Mouse (Mus musculus): ENCODE measurements around the gene Zfp668. TPM values are rescaled to one million over a fixed set of nuclear protein-coding genes. Genes with fewer than 3 reads are reported as not detected.
A peak's percentile ranks its signal among the peaks of the same experiment; 100 is the strongest.

Zfp668 gene
- total RNA-seq (2021) = 10 to 100 TPM in 1 of 2 experiments, 1 to 10 TPM in 1; 8.8 to 10.1 TPM
- long read RNA-seq, experiment 1, full-length matches to known transcripts = 8 of 10 reads
- long read RNA-seq, experiment 1, partial matches to known transcripts = 0 of 10 reads
- long read RNA-seq, experiment 1, other reads (novel, unspliced or antisense) = 2 of 10 reads
- long read RNA-seq, experiment 2, full-length matches to known transcripts = 10 of 14 reads
- long read RNA-seq, experiment 2, partial matches to known transcripts = 2 of 14 reads
- long read RNA-seq, experiment 2, other reads (novel, unspliced or antisense) = 2 of 14 reads

DNA sequence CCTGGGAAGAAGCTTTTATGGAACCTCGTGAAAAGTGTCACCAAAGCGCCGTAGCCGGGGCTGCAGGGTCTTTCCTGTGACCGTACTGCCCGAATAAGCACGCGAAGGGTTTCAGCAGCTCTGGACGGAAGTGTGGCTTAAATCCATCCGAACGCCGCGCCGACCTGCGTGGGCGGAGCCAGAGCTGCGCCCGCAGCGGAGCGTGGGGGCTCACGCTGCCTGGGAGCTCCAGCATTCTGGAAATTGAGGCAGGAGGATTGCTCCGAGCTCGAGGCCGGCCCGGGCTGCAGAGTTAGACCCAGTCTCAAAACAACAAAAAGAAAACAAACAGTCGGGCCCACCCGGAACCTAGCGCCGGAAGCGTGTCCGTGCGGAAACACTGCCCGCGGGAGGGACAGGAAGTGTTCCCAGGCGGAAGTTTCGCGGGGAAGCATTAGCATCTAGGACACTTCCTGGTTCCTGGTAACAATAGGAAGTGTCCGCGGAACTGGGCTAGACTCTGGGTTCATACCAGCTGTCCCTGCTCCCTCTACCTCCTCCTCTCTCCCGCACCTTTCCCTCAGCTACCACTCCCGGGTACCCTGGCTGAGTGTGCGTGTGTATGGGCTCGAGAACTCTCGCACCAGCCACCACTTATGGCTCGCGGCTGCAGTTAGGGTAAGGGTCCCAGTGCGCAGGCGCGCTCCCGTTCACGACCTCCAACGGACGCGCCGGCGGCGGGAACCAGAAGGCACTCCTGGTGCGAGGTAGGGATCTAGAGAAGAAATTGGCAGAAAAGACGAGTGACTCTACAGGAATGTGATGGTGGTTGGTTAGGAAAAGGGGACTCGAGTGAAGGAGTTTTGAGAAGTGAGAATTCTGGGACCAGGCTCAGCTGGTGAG, at the start of gene Zfp668:
Zfp668 (minus strand) TSS at position 362 of the 882 bp plus-strand sequence.
- DNase-seq (ENCODE audit: low spot score in 2 of 2) = peak; percentile 82 to 93

DNA sequence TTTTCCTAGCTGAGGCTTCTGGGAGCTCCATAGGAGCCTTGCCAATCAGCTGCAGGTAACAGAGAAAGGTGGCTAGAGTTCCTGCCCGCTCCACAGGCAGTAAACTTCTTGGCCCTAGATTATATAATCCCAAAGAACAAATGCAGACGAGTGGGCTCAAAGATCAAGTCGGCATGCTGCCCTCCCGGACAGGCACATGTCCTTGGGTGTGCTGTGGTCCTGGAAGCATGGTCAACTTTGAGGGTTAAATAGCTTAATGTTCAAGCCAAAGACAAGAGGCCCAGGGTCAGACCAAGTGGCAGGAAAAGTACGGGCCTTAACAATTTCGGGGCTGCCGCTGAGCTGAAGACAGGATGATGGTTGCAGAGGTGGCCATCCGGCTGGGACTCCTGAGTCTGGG, 49.4 kb upstream of the Zfp668 start:
- DNase-seq (ENCODE audit: low spot score in 2 of 2) = no peak

DNA sequence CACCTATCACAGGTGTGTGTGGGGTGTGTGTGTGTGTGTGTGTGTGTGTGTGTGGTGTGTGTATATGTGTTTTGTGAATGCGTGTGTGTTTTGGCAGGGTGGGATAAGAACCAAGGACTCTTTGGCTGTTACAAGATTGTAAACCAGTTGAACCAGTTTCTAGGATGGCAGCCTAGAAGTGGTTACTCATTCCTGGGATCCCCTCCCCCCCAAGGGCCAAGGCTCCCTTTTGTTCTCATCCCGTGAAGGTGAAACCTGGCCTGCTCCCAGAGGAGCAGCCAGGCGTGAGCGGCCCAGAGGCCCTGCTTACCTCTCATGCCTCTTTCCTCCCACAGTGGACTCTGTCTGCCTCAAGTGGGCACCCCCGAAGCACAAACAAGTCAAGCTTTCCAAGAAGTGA, 48.6 kb upstream of the Zfp668 start:
- DNase-seq (ENCODE audit: low spot score in 2 of 2) = no peak

DNA sequence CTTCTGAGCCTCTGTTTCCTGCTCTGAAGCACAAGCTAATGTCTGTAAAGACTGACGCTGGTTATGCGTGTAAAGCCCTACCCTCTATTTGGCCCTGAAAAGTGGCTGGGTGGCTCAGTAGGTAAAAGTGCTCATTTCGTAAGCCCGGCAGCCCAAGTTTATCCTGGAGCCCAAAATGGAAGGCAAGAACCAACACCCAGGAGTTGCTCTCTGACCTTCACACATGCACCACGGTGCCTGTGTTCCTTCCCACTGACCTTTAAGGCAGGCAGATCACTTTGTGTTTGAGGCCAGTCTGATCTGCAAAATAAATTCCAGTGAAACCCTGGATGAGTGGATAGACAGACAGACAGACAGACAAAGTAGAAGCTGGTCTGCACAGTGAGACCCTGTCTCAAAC, 47.1 kb upstream of the Zfp668 start:
- no peak for DNase-seq (ENCODE audit: low spot score in 2 of 2)

DNA sequence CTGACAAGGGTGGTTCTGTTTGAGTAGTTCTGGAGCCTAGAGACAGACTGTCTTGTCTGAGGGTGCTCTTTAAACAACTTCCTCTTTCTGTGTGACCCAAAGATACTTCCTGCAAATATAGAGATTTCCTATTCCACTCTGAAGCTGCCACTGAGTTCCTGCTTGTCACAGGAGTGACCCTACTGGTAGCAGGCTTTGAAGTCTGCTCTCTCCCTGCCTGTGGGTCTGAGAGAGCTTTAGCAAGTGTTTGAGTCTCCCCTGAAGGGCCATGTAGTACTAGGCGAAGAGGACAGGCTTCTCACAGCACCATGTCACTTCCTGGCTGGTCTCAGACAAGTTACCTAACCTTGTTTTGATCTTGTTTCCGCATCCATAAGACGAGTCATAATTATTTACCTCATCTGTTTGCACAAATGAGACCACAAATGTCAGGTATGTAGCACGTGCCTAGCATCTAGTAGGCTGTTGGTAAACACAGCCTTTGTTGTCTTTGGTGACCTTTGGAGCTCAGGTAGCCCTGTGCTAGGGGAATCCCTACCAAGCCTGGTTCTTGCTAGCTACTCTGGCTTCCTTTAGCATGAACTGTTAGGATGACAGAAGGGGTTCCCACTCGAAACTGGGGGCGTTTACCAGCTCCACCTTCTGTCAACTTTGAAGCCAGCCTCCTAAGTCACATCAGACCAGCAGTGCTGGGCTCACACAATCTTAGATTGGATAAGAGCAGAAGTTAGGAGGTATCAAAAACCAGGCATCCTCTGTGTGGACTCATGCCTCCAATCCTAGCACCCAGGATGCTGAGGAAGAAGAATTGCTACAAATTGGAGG, 46.0 kb upstream of the Zfp668 start:
- DNase-seq (ENCODE audit: low spot score in 2 of 2) = no peak

DNA sequence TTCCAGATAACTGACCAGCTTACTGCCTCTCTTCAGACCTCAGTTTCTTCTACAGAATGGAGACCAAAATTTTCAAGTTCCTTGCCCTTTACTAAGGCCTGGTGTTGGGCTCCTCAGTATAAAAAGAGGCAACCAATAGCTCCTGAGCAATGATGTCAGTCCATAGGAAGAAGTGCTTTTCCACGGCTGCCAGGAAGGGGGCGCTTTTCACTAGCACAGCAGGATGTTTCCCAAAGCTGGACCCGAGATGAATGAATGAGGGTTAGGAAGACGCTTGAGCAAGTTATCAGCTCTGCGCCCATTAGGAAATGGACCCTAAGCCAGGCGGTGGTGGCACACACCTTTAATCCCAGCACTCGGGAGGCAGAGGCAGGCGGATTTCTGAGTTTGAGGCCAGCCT, 44.9 kb upstream of the Zfp668 start:
- DNase-seq (ENCODE audit: low spot score in 2 of 2) = no peak

DNA sequence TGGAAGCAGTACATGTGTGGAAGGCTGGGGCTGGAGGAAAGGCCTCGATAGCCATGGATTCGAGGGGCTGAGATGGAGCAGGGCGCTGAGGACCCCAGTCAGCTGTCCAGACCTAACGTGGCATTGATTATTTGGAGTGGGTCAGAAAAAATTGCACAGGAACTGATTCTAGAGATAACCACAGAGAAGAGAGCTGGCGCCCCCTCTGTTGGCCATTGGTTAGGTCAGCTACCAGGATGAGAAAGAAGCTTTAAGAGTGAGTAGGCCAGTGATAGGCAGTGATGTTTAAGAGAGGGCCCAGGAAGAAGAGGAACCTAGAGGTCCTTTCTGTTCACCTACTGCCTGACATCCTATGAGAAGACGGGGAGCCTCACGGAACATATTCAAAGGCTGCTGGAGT, 42.7 kb upstream of the Zfp668 start:
- DNase-seq (ENCODE audit: low spot score in 2 of 2) = no peak

DNA sequence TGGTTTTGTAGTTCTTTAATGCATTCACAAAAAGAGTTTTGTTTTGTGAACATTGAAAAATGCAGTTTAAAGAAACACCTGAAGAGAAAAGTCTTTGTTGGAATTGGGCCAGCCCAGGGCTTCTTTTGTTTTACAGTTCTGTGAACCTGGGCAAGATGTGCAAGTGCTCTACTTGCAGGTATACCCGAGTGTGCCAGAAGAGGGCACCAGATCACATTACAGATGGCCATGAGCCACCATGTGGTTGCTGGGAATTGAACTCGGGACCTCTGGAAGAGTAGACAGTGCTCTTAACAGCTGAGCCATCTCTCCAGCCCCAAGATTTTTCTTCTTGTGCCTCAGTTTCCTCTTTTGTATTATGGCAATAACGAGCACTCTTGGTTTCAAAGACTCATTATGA, 41.6 kb upstream of the Zfp668 start:
- DNase-seq (ENCODE audit: low spot score in 2 of 2) = no peak

DNA sequence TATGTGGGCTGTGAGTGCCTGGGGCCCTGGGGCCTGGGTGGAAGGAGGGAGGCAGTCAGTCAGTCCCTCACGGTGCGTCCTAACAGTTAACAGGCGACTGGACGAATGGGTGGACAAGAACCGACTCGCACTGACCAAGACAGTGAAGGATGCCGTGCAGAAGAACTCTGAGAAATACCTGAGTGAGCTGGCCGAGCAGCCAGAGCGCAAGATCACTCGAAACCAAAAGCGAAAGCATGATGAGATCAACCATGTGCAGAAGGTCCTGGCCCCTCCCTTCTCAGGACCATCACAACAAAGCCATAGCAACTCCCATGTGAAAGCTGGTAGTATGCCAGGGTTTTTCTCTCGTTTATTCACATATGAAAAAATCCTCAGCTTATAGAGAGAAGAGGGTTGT, 38.7 kb upstream of the Zfp668 start:
- DNase-seq (ENCODE audit: low spot score in 2 of 2) = no peak

DNA sequence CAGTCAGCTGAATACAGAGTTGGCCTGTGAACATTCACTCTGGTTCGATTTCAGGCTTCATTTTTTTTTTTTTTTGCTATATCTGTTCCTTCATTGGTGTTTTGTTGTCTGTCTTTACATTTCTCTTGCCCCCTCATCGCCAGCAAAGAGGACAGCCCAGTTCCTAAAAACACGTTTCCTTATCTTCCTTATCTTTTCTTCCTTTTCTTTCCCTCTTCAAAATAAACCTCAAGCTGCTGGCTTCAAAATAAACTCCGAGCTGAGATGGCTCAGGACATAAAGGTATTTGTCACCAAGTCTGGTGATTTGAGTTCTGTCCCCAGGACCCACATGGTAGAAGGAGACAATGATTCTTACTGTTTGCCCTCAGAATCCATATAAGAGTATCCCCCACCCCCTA, 36.3 kb upstream of the Zfp668 start:
- no peak for DNase-seq (ENCODE audit: low spot score in 2 of 2)

DNA sequence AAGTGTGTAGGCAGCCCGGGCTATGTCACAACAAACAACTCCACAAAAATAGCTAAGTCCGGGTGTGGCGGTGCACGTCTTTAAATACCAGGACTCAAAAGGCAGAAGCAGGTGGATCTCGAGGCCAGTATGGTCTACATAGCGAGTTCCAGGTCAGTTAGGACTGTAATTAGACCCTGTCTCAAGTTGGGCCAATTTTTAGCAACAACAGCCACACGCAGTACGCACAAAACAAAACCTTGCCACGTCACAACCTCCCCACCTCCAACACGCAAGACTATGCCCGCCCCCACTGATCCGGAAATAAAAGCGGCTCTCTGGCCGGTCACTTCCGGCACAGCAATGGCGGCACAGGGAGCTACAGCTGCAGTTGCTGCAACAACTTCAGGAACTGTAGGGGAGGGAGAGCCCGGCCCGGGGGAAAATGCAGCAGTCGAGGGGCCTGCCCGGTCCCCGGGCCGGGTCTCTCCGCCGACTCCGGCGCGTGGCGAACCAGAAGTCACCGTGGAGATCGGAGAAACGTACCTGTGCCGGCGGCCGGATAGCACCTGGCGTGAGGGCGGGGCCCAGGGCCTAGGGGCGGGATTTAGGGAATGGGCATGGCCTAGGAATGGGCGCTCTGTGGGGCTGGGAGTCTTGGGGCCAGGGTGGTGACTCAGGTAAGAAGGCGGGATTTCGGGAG, 35.7 kb upstream of the Zfp668 start, which contains the start of gene Kat8:
Kat8 (plus strand) TSS at position 327 of the 682 bp plus-strand sequence.
- DNase-seq (ENCODE audit: low spot score in 2 of 2) = peak; percentile 74 to 87

DNA sequence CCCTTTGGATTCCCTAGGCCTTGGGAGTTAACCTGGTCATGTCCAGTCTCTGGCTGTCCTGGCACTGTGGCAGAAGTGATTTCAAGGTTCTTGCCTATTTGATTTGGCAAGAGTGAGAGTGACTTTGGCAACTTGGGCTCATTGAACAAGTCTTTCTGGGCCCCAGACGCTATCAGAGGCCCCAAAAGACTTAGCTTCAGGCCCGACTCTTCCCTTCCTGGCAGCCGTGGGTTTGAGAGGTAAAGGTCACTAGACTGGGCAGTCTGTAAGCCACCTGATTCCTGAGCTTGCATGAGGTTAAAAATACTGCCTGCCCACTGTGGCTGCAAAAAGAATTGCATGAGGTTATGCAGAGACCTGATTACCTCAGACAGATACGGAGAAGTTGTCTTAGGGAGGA, 32.0 kb upstream of the Zfp668 start:
- DNase-seq (ENCODE audit: low spot score in 2 of 2) = no peak

DNA sequence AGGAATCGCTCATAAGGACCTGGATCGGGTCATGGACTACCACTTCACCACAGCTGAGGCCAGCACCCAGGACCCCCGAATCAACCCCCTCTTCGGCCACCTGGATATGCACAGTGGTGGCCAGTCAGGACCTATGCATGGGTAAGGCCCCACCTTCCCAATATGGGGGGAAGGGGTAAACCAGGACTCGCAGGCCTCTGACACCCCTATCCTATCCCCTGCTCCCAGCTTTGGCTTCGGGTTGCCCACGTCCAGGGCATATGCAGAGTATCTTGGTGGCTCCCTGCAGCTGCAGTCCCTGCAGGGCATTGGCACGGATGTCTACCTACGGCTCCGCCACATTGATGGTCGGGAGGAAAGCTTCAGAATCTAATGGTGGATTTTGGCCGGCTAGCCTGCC, 31.3 kb upstream of the Zfp668 start:
- no peak for DNase-seq (ENCODE audit: low spot score in 2 of 2)

DNA sequence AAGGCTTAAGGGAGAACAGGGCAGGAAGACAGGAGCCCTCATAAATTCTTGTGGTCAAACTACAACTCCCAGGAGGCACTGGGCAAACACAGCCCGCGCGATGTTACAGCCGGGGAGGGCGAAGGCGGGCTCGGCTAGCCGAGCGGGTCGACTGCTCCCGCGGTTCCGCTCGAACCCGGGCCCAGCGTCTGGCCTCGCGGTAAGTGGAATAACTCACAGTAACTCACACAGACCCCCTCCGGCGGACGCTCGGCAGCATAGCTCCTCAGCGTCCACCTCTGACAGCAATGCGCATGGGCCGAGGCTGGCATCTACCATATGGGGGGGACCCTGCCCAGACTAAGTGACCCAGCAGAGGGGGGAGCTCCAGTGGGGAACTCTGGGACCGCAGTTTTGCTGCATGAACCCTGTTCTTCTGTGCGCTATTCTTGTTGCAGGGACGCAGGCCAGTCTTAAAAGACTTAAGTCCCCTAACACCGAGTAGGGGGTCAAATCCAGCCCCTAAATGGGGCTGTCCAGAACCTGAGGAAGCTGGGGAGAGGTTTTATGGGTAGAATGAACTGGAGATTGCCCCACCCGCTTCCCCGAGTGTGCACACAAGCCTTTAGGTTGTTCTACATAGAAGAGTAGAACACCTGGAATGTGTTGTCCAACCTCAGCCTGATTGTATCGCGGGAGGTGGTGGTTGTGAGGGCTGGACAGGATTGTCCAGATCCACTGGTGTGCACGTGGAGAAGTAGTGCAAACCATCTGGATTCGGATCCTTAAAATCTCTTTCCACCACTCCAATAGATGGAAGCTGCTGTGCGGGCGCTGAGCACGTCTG, 27.6 kb upstream of the Zfp668 start, which contains the start of gene Bckdk:
Bckdk (plus strand) TSS at position 112 of the 826 bp plus-strand sequence.
- DNase-seq (ENCODE audit: low spot score in 2 of 2) = peak; percentile 70 to 78

DNA sequence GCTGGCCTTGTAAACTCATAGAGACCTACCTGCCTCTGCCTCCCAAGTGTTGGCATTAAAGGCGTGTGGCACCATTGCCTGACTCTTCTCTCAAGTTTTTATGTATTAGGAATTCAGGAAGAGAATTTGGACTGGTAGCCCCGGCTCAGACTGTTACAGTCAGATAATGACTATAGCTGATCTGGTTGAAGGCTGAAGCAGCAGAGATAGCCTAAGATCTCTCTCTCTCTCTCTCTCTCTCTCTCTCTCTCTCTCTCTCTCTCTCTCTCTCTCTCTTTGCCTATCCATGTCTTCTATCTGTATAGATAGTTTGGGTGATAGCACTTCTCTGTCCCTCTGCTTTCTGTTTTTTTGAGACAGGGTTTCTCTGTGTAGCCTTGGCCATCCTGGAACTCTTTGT, 25.1 kb upstream of the Zfp668 start:
- DNase-seq (ENCODE audit: low spot score in 2 of 2) = no peak

DNA sequence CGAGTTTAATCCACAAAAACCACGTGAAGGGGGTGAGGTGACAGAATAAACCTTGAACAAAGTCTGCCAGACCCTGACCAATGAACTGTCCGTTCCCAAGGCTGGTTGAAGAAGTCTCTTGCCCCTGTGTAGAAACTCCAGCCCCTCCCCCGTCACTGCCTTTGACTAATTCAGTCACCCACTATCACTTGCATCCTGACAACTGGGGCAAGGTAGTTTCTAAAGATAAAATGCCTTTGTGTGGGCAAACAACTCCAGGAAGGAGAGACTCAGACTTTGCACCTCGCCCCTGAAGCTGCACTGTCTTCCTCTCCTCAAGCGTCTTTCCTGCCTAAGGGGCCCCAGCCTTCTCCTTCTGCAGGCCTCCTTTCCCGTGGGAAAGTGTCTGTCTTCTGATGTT, 23.4 kb upstream of the Zfp668 start:
- DNase-seq (ENCODE audit: low spot score in 2 of 2) = no peak

DNA sequence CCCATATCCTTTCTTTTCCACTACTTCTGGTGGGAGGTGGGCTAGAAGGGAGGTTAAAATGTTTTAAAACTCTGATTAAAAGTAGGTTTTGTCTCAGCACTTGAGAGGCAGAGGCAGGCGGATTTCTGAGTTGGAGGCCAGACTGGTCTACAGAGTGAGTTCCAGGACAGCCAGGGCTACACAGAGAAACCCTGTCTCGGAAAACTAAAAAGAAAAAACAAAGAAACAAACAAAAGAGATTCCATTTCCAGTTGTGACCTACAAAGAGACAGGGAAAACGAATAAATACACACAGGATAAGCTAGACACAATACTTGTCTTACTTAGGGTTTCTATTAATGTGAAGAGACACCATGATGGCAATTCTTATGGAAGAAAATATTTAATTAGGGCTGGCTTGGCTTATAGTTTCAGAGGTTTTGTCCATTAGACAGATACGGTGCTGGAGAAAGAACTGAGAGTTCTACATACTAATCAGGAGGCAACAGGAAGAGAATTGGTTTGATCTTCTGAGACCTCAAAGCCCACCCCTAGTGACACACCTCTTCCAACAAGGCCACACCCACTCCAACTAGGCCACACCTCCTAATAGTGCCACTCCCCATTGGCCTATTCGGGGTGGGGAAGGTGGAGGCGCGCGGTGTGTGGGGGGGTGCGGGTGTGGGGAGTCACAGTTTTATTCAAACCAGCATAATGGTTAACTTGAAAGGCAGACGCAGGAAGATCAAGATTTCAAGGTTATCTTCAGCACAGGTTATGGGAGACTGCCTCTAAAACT, 21.7 kb upstream of the Zfp668 start:
- DNase-seq (ENCODE audit: low spot score in 2 of 2) = no peak

DNA sequence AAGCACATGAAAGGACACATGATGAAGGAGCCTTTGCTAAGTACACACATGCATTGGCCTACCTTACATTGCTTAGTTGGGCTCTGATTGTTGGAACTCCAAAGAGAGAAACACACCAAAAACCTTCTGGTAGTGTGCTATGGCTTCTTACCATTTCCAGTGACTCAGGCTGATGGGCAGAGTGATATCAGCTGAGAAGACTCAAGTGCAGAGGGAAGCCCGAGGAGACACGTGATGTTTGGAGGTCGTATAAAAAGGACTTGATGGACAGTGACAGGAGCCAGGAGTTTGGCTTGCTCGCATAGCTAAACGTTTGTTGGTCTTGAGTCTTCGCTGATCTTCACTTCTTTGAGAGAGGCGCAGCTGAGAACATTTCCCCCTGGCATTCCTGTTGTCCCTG, 20.9 kb upstream of the Zfp668 start:
- DNase-seq (ENCODE audit: low spot score in 2 of 2) = no peak

DNA sequence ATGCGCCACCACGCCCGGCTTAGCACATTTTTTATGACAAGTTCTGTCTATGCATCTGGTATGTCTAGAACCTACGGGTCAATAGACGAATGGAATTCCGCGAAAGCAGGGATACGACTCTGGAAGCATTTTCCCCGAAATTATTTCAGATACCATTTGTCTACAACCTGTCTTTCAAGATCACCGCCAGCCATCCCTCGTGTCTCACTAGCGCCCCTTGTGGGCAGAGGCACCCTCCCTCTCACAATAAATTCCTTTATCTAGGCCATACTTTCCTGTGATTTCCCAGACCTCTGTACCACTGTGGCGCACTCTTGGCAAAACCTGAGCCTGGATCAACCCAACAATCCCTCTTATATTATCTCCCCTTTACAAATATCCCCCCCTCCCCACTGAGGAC, 19.8 kb upstream of the Zfp668 start:
- DNase-seq (ENCODE audit: low spot score in 2 of 2) = peak in 1 of 2 experiments; percentile 66

All from gastrocnemius, postnatal 4 days (tissue).